ENCODE assay signal across 8 mouse cellular contexts in genomic region chr10:69926158-69926882, GRCm38 (mm10).
DNase-seq lines count a peak whose midpoint lies in the region; ATAC-seq lines count a peak whose summit lies in the region.

No protein-coding gene starts in this region.

- no peak for DNase-seq in heart, postnatal 36 days
- DNase-seq in embryonic facial prominence, embryonic 10.5 days (ENCODE audit: low spot score) = peak; percentile 38
- no peak for DNase-seq in left cerebral cortex, postnatal 10 days (ENCODE audit: extremely low spot score in 1 of 2, low spot score in 2 of 2)
- DNase-seq in adrenal gland, adult 18-20 months (ENCODE audit: low spot score in 2 of 2) = no peak
- no peak for DNase-seq in gastrocnemius, postnatal 4 days (ENCODE audit: low spot score in 2 of 2)

- H3K27ac ChIP-seq in heart, embryonic 16.5 days (ENCODE audit: low read length) = peak overlapping the region; percentile 89
- peak overlapping the region; percentile 74 for H3K27ac ChIP-seq in embryonic facial prominence, embryonic 10.5 days (replicated peaks)
- peak overlapping the region; percentile 95 for H3K27ac ChIP-seq in intestine, embryonic 16.5 days (ENCODE audit: low read length)
- no peak overlapping the region for H3K27ac ChIP-seq in midbrain, embryonic 16.5 days (ENCODE audit: low read length)

- peaks cover 31% of the 10 kb centered on the region for H3K4me1 ChIP-seq in heart, embryonic 16.5 days (ENCODE audit: control insufficient read depth, insufficient read depth, low read length)
- peaks cover 51% of the 10 kb centered on the region for H3K4me1 ChIP-seq in embryonic facial prominence, embryonic 10.5 days
- H3K4me1 ChIP-seq in intestine, embryonic 16.5 days (ENCODE audit: control insufficient read depth, insufficient read depth, low read length) = peaks cover 17% of the 10 kb centered on the region
- H3K4me1 ChIP-seq in midbrain, embryonic 16.5 days (ENCODE audit: control insufficient read depth, insufficient read depth, low read length) = peaks cover 6% of the 10 kb centered on the region; the same call in 1 of the 2 replicates

- no peaks in the 10 kb centered on the region for H3K9me3 ChIP-seq in heart, embryonic 16.5 days (replicated peaks; ENCODE audit: control insufficient read depth, low read length)
- no peaks in the 10 kb centered on the region for H3K9me3 ChIP-seq in embryonic facial prominence, embryonic 10.5 days
- no peaks in the 10 kb centered on the region for H3K9me3 ChIP-seq in intestine, embryonic 16.5 days (ENCODE audit: control insufficient read depth, low read length)
- no peaks in the 10 kb centered on the region for H3K9me3 ChIP-seq in midbrain, embryonic 16.5 days (replicated peaks; ENCODE audit: control insufficient read depth, low read length, poor library complexity, severe bottlenecking)

- H3K4me2 ChIP-seq in heart, embryonic 16.5 days (ENCODE audit: low read depth, low read length) = peak overlapping the region; percentile 65
- H3K4me2 ChIP-seq in intestine, embryonic 16.5 days (ENCODE audit: low read depth, low read length) = peak overlapping the region; percentile 68
- peak overlapping the region; percentile 36 for H3K4me2 ChIP-seq in midbrain, embryonic 16.5 days (ENCODE audit: low read length)

- intact Hi-C loops in heart, postnatal 36 days (cut with DNase I) = no loop called here
- intact Hi-C loops in left cerebral cortex, postnatal 10 days (cut with DNase I) = no loop called here

- no peaks in the 10 kb centered on the region for H3K36me3 ChIP-seq in heart, embryonic 16.5 days (ENCODE audit: control insufficient read depth, insufficient read depth)
- H3K36me3 ChIP-seq in embryonic facial prominence, embryonic 10.5 days (replicated peaks) = peaks cover 18% of the 10 kb centered on the region
- no peaks in the 10 kb centered on the region for H3K36me3 ChIP-seq in intestine, embryonic 16.5 days (ENCODE audit: control insufficient read depth, insufficient read depth, low read length)
- peaks cover 7% of the 10 kb centered on the region for H3K36me3 ChIP-seq in midbrain, embryonic 16.5 days (ENCODE audit: control insufficient read depth, insufficient read depth, low read length)

- H3K9ac ChIP-seq in heart, embryonic 16.5 days (ENCODE audit: low read length) = peak overlapping the region; percentile 12; the same call in 1 of the 2 replicates
- H3K9ac ChIP-seq in intestine, embryonic 16.5 days (ENCODE audit: low read depth, low read length) = peak overlapping the region; percentile 64
- H3K9ac ChIP-seq in midbrain, embryonic 16.5 days (ENCODE audit: low read depth, low read length) = no peak overlapping the region

- 11% methylated on average over 11 of the region's 11 CpGs for WGBS in heart, embryonic 16.5 days
- under 1% methylated on average over 11 of the region's 11 CpGs for WGBS in embryonic facial prominence, embryonic 10.5 days
- WGBS in intestine, embryonic 16.5 days = 1% methylated on average over 11 of the region's 11 CpGs
- WGBS in midbrain, embryonic 16.5 days = 5% methylated on average over 11 of the region's 11 CpGs

- peak overlapping the region; percentile 47 for H3K4me3 ChIP-seq in heart, embryonic 16.5 days (ENCODE audit: low read length)
- peak overlapping the region; percentile 57 for H3K4me3 ChIP-seq in embryonic facial prominence, embryonic 10.5 days
- peak overlapping the region; percentile 46 for H3K4me3 ChIP-seq in intestine, embryonic 16.5 days (ENCODE audit: low read length)
- no peak overlapping the region for H3K4me3 ChIP-seq in midbrain, embryonic 16.5 days (ENCODE audit: low read depth, low read length)

- ATAC-seq in heart, embryonic 16.5 days (replicated peaks; ENCODE audit: extremely low read depth, insufficient read depth, low FRiP score) = no peak
- ATAC-seq in intestine, embryonic 16.5 days = no peak
- no peak for ATAC-seq in midbrain, embryonic 16.5 days

- no peaks in the 10 kb centered on the region for H3K27me3 ChIP-seq in heart, embryonic 16.5 days (ENCODE audit: control insufficient read depth, insufficient read depth, low read length)
- H3K27me3 ChIP-seq in embryonic facial prominence, embryonic 10.5 days (replicated peaks; ENCODE audit: low read depth, poor library complexity, severe bottlenecking) = peaks cover 15% of the 10 kb centered on the region
- H3K27me3 ChIP-seq in intestine, embryonic 16.5 days (replicated peaks; ENCODE audit: control insufficient read depth, insufficient read depth, low read length) = no peaks in the 10 kb centered on the region
- H3K27me3 ChIP-seq in midbrain, embryonic 16.5 days (ENCODE audit: control insufficient read depth, insufficient read depth, low read depth, low read length) = no peaks in the 10 kb centered on the region
